Mouse (Mus musculus) naive thymus-derived CD4-positive, alpha-beta T cell, adult 2 months (primary cell): ENCODE data around the gene Il1rl1.

Experiments
- DNase-seq: peaks from one replicate; pipeline ENCODE4 v3.0.0-alpha.2; 2011; ENCODE audit warnings: low read depth

Il1rl1 gene

DNA sequence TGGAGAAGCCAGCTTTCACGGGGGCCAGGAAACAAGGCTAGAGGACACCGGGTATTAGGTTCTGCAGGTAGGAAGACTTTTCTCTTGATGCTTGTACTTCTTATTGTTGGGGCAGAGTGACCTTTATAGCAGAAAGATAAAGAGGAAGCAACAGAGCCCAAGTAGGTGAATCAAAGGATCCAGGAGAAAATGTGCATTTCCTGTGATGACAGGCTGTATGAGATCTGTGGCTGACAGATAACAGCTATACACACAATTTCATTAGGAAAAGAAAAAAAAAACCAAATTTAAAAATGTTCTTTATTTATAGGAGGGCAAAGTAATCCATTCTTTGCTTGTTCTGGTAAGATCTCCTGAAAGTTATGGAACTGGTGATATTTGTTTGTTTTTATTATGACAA lies 8.0 kb downstream of the Il1rl1 start:
- no peak for DNase-seq

- no peak for DNase-seq
Measured at GRCm38 (mm10) chr1:40439504-40439903, 10.1 kb downstream of the Il1rl1 start.

DNA sequence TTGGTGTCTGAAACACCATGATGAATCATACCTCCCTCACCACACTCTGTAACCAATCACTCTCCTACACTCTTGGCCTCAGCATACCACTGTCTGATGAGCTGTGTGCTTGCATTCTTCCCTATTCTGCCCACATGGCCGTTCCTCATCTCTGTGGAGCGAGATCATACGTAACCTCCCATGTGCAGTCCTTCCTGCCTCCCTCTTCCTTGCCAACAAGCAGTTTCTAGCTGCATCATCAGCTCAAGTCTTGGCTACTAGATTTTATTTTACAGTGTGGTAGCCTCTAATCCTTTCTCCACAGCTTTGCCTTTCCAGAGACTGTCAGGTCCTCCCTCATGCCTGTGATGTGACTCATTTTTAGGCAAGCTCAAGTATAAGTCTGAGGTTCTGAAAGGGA lies 15.4 kb downstream of the Il1rl1 start:
- no peak for DNase-seq

DNA sequence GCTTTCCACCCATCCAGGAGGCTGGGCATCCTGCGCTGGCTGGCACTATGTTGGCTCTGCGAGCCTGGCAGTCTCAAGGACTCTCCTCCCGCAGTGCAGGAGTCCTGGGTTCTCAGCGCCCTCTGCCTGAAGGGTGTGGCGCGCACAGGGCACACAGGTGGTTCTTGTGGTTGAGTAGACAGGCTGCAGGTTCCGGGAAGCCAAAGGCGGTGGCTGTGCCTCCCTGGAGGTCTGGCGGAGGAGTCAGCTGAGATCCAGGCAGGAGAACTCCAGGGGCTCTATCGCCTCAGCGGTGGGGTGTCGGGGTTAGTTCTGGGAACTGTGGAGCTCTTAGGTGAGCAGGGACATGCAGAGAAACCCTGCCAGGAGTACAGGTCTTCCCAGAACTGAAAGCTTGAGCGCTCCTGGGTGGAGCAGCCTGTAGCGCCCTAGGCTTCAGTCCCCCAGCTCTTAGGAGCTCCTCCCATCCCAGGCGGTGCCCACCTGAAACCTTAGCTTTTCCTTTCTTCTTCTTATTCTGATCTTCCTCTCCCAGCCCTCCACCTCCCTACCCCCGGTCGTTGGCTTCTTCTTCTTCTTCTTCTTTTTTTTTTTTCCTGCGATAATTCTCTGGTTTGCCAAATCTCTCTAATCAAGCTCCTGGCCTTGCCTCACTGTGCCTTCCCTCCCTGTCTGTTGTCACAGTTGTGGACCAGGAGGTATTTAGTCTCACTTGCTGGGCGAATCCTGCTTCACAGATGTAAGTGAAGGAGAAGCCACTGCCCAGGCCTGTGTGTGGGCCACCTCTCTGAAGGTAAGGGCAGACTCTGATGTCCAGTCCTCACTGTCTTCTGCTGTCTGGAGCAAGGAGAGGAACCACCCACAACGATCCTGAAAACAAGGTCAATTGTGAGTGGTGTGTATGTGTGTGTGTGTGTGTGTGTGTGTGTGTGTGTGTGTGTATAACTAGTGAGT lies 36.4 kb downstream of the Il1rl1 start, which contains the start of gene Il18r1:
Gene Il18r1, plus strand, starts transcription at position 76 of the 954 bp plus-strand sequence.
- DNase-seq = peak; percentile 81

- DNase-seq = no peak
Measured at GRCm38 (mm10) chr1:40467306-40467705, 37.9 kb downstream of the Il1rl1 start.

- DNase-seq = no peak
Measured at GRCm38 (mm10) chr1:40468805-40469204, 39.4 kb downstream of the Il1rl1 start.

DNA sequence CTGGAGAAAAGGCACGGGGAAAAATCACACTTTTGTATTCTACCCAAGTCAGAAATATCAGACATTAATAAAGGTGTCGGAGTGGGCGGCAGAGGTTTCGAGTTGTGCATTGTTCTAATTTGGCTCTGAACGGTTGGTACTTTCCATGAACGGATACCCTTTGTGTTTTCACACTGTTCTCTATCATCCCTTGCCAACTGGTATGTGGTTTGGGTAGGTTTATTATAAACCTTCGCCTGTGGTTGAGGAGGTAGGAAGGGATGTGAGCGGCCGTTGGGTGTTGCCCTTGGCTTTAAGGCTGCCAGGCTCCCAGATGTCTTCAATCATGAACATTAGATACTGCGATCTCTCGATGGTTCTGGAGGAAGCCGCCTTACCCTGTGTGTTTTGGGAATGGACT lies 40.5 kb downstream of the Il1rl1 start:
- peak; percentile 74 for DNase-seq

GRCm38 (mm10) chr1:40472401-40472800 lies 43.0 kb downstream of the Il1rl1 start:
- DNase-seq = no peak

DNA sequence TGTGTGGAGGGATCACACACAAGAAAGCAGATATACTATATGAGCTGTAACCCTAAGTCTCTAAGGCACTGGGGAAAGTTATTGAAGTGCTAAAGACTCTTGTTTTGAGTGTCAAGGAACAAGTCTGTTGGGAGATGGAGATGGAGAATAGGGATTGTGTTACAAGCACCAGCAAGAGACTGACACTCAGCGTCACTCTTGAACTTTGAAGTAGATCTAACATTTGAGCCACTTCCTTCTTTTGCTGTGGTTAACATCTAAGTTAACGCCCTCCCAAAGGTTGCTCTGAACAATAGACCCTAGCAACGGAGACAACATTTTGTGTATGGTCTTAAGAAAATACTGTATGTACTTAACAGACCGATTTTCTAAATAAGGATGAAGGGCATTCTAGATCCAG lies 44.3 kb downstream of the Il1rl1 start:
- DNase-seq = peak; percentile 81

GRCm38 (mm10) chr1:40474336-40474735 lies 45.0 kb downstream of the Il1rl1 start:
- DNase-seq = peak; percentile 66

DNA sequence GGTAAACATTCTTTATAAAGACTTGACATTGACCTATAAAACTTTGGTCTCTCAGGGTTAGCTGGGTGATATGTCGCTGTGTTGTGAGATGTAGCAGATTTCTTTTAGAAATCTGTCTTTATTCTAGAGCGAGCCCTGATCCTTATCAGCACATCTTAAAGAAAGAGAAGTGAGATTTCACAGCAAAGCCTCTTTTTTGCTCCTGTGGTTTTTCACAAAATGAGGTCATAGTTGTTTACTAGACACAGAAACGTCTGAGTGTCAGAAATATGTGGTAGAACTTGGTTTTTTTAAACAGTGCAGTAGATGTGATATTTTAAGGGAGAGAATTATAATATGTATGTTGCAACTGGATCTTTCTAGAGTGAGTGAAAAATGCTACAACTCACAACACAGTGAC lies 46.3 kb downstream of the Il1rl1 start:
- DNase-seq = peak; percentile 88

GRCm38 (mm10) chr1:40476756-40477155 lies 47.4 kb downstream of the Il1rl1 start:
- peak; percentile 71 for DNase-seq

GRCm38 (mm10) chr1:40479505-40479923 lies 50.1 kb downstream of the Il1rl1 start:
- peak; percentile 83 for DNase-seq

DNA sequence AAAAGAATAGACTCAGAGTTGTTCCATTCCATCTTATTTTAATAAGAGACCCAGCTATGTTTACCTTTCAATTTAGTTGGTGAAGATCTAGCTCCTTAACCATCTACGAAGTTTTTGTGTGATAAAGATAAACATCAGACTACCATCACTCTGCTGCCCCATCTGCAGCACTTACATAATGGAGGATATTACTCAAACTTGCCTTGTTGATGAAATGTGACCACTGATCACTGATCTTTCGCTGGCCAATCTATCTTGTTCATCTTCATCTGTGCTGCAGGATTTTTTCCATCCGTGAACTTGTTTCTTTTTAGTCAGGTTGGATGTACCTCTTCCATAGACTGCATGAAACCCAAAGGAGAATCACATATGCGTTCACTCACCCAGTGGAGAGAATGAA lies 65.2 kb downstream of the Il1rl1 start:
- DNase-seq = no peak

DNA sequence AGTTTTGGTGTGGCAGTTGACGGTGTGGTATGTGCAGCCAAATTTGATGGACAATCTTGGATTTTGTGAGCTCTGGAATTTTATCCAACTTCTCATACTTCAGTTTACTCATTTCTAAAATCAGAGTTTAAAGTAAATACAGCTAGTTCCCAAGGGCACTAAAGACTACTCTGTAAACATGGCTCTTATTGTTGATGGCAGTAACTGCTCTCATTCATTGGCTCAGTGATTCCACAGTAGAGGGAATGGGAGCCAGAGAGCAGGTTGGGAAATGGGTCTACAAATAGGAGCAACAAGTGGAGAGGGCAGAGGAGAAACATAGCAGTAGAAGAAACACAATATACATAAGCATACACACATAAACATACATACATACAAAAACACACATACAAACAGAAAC lies 70.3 kb downstream of the Il1rl1 start:
- DNase-seq = no peak

GRCm38 (mm10) chr1:40501126-40501525 lies 71.8 kb downstream of the Il1rl1 start:
- no peak for DNase-seq

- DNase-seq = peak; percentile 11
Measured at GRCm38 (mm10) chr1:40501546-40502398, 72.4 kb downstream of the Il1rl1 start.

- peak; percentile 20 for DNase-seq
Measured at GRCm38 (mm10) chr1:40504548-40504947, 75.2 kb downstream of the Il1rl1 start.
